Mouse (Mus musculus) lung, postnatal 14 days (tissue): ENCODE measurements around the gene Evi5l.

ENCODE experiments used
- DNase-seq: peaks from one replicate; pipeline ENCODE4 v3.0.0; 2021

Evi5l gene

GRCm38 (mm10) chr8:4205246-4206123 lies 39.1 kb downstream of the Evi5l start:
- DNase-seq = no peak

- no peak for DNase-seq
Observed at GRCm38 (mm10) chr8:4206182-4207015, 40.0 kb downstream of the Evi5l start.

DNA sequence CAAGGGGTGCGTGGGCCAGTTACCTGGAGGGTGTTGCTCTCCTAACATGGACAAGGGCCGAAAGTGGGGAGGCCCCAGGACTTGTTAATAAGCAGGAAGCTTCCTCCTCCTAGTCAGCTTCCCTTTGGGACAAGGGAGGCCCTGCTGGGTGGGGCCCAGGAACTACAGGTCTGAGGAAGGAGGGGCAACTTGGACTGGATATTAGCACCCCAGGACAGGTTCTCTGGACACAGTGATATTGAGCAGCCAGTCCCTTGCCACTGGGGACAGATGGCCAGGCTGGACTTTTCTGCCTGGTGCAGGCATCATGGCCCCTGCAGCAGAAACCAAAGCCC lies 40.6 kb downstream of the Evi5l start:
- no peak for DNase-seq

DNA sequence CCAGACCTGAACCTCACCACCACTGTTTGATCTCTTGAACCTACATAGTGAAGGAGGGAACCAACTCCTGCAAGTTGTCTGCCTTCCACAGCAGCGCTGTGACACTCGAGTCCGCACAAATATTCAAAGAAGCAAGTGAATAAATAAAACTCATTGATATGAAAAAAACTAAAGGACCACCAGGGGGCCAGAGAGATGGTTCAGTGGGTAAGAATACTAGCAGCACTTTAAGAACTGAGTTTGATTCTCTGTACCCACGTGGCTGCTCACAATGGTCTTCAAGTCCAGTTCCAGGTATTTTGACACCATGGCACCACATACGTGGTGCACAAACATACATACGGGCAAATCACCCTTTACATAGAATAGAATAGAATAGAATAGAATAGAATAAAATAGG lies 44.7 kb downstream of the Evi5l start:
- no peak for DNase-seq

GRCm38 (mm10) chr8:4212809-4213209 lies 46.4 kb downstream of the Evi5l start:
- peak; percentile 23 for DNase-seq

- peak; percentile 65 for DNase-seq
Observed at GRCm38 (mm10) chr8:4213210-4214005, 47.0 kb downstream of the Evi5l start.

DNA sequence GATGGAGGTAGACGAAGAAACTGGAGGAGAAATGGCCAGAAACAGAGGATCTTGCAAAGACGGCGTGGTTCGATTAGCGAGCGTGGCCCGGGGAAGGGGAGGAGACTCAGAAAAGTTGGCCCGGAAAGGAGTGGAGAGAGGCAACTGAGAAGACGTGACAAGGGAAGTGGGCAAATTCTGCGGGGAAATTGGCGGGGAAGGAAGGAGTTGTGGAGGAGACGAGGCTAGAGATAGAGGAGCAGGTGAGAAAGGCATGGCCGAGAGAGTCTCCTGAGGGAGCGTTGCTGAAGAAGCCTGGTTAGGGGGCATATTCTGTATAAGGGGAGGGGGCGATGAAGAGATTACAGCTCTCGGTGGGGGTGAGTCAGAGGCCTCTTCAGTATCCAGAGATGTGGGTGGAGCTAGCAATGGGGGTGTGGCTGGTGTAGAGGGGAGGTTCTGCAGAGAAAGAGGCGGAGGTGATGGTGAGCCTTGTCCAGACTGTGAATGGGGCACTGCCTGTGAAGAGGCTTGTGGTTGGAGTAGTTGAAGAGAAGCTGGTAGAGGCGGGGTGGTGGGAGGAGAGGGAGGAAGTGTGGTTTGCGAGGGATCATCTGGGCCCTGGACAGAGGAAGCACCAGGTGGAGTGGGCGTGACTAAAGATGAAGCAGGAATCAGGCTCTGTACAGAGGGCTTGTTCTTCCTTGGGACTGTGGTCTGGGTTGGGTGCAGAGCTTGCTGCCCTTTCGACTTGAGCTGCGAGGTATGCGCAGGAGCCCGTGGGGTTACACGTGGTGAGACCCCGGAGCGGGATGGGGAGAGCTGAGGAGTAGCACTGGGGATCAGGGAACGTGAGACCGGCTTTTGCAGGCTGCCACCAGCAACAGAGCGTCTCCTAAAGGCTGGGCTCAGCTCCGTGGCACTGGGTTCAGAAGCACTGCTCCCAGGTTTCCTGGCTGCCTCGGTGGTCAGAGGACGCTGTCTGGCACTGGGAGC lies 47.9 kb downstream of the Evi5l start:
- DNase-seq = peak; percentile 79

DNA sequence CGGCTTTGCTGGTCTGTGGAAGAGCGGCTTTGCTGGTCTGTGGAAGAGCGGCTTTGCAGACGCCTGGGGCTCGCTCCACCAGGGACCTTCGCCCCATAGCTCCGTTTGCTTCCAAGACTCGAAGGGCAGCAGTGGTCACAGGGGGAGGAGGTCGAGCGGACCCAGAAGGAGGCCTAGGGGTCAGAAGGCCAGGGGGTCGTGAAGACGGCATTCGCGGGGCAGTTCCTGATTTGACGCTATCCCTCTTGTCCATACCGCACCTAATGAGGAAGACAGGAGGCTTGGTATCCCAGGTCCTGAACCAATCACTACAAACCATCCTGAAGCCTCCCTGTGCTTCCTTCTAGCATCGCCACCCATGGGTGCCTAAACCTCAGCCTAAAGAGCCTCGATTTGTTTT lies 49.9 kb downstream of the Evi5l start:
- DNase-seq = no peak

DNA sequence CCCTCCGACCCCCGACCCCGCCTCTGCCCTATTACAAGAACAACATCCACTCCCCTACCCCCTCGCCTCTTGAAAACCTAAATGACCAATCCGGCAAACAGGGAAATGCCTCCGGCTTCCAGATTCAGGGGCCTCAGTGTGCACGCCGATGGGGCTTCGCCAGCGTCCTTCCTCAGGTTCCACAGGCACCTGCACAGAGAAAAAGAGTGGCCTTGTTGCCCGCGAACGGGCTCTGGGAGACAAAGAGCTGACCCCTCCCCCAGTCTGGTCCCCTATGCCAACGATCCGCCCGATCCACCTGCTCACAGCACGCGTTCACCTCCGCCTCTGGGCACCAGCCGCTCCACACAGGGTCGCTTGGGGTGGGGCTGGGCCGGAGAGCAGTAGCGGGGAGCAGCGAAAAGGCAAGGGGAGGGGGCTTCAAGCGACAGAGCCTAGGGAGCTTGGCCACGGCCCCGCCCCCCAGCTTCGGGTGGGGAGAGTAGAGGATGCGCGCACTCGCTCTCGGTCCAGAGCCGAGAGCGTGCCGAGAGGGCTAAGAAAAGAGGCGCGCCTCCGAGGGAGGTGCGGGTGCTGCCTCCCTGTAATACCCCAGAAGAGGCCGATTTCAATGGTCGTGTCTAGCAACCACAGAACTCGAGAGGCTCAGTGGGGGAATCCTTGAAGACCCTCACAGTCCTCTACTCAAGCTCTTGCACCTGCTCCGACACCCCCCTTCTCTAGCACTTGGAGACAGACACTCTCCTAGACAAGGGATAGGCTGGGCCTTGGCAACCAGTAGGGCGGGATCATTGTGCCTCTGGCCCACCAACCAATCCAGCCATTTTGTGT lies 50.6 kb downstream of the Evi5l start, which contains the start of gene Prr36:
TSS of gene Prr36 (minus strand) at position 669 of the 831 bp plus-strand sequence.
- DNase-seq = no peak

DNA sequence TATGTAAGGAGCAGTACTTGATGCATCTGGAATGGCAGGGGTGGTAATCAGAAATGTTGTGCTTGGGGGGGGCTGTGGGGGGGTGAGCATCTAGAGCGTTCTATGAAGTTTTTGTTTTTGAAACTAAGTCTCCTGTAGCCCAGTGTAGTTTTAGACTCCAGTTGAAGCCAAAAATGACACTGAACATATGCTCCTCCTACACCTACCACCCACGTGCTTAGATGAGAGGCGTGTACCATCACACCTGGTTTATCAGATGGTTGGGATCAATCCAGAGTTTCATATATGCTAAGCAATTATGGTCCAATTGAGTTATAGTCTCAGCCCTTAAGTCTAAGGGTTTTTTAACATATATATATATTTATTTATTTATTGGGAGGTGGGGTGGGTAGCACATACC lies 53.2 kb downstream of the Evi5l start:
- no peak for DNase-seq

- no peak for DNase-seq
Observed at GRCm38 (mm10) chr8:4222059-4222458, 55.7 kb downstream of the Evi5l start.

- DNase-seq = no peak
Observed at GRCm38 (mm10) chr8:4226323-4226722, 60.0 kb downstream of the Evi5l start.

GRCm38 (mm10) chr8:4226739-4227347 lies 60.5 kb downstream of the Evi5l start, which contains the start of gene Lrrc8e:
Lrrc8e (plus strand) TSS chr8:4226827.
- DNase-seq = peak; percentile 36

DNA sequence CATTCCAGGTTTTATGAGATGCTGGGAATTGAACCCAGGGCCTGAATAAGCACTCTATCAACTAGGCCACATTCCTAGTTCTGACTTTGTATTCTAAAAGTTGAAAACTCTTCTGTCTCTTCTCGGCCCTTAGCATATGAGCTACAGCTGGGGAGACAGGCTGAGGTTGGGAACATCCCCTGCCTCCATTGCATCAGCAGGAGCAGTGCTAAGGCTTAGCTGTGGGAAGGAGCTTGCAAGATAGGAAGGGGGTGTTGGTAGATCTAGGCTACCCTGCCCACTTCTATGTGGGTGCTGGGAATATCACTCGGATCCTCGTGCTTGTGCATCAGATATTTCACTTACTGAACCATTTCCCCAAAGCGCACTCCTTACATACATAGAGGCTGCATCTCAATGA lies 61.6 kb downstream of the Evi5l start:
- no peak for DNase-seq

DNA sequence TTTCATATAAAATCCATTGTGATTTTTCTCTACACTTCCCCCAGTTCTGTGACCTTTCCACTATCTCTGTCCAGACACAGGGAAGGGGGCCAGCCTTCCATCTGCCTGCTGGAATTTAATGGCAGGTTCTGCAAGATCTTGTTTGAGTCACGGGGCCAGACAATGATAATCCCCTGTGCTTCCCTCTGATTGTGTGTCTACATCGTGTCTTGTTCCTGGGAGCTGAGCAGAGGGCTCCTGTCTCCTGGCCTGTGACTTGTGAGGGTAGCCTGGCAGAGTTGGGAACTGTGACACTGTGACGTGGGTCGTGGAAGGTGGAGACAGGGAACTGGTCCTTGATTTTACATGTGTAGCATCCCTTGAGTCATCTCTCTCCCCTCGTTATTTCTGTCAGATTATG lies 63.4 kb downstream of the Evi5l start:
- no peak for DNase-seq

DNA sequence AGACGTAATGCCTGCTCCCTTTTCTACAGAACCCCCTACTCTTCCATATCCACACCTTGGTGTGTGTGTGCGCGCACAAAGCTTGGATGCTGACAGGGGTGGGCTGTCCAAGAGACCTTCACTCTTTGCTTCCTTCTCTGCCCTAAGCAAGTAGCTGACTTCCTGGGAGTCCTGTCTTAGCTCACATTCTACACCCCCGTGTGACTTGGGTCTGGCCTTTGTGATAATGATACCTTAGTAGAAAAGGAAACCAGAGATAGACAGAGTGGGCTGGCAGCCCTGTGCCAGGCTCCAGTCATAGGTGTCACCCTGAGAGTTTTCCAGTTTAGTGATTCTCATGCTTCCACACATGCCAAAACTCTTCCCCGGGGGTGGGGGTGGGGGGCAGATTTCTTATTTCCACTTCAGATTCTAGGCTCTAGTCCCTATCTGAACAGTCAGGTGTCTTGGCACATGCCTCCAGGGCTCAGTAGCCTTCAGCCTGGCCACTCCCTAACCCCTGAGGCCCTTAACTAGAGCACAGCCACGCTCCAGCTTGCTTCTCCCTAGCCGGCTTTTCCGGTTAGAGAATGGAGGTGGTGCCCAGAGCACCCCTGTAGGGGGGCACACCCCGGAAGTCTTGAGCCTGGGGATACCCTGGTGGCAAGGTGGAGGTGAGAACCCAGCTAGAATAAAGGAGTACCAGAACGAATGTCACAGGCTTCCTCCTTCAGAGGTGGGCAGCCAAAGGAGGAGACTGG lies 64.4 kb downstream of the Evi5l start:
- peak; percentile 22 for DNase-seq

DNA sequence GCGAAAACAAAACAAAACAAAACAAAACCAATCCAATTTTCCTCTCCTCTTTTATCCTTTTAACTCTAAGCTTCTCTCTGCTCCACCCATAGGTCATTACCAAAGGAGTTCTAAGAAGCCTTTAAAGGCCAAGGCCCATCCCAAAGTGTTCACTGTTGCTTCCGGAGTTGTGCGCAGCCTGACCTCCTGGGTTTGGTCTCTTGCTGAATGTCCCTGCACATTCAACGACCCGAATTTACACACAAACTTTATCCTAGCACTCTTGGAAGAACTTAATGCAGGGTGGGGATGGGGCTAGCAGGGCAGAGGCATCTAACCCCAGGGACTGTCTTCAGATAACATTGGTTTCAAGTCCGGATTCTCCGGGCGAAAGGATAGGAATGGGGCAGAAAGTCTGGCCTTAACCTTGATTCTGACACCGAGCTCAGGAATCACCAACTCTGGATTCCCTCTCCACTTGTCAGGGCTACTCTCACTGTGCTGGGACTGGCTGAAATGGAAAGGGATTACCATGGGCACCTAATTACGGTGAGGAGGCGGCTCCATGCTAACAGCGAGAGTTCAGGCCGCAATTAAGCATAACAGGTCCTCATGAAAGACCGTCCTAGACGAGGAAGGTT lies 71.6 kb downstream of the Evi5l start:
- peak; percentile 25 for DNase-seq

DNA sequence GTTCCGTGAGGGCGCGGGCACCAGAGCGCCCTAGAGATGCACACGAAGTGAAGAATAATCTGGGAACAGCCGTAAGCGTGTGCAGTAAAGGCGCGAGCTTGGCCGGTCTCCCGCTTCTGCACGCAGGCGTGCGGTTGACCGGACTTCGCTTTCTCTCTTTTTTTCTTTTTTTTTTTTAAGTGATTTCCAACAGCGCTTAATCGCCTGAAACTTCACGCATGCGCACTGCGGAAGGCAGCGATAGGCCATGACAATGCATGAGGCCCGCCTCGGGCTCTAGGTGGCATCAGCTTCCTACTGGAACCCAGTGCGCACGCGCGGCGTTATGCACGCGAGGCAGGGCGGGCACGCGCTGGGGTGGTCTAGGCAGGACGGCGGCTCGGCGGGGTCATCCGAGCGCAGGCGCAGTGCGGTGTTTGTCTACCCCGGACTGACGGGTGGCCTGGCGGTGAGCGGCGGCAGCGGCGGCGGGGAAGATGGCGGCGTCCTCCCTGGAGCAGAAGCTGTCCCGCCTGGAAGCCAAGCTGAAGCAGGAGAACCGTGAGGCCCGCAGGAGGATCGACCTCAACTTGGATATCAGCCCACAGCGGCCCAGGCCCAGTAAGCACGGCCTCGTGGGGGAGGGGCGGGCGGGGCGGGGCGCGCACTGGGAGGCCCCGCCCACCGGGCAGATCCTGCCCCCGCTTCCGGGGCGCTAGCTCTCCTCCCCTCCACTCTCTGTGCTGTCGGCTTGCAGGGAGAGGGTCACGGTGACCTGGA lies 72.2 kb downstream of the Evi5l start, which contains the start of the genes Map2k7 and Gm49320:
TSS of gene Map2k7 (plus strand) at position 307 of the 759 bp plus-strand sequence.
TSS of gene Gm49320 (plus strand) at position 432 of the 759 bp plus-strand sequence.
- DNase-seq = peak; percentile 100
